Mouse (Mus musculus) MEL (cell line): ENCODE results near the gene Vrk2. TPM values are rescaled to one million over a fixed set of nuclear protein-coding genes. Genes with fewer than 3 reads are reported as not detected.

Experiments
- DNase-seq: peaks from one replicate; pipeline ENCODE4 v3.0.0; 2011; ENCODE audit warnings: low read depth, low spot score
- H3K27ac ChIP-seq: 2 replicates; pipeline ENCODE4 v1.5.1; 2012; ENCODE audit warnings: low read depth, mild to moderate bottlenecking, control low read depth, low read length, moderate library complexity; ENCODE audit not compliant: control insufficient read depth
- H3K27me3 ChIP-seq, 2 experiments: fragments of 150-350 bp in 1 of 2; sonication (generic) in 1 of 2; 2 replicates each; pipeline ENCODE4 v1.6.1; 2012; ENCODE audit warnings: low read length in 2 of 2, mild to moderate bottlenecking in 2 of 2, improper control_type of control experiment in 1 of 2, moderate library complexity in 1 of 2; ENCODE audit not compliant: insufficient read depth in 2 of 2, control insufficient read depth in 1 of 2
- H3K36me3 ChIP-seq, 2 experiments: 2 replicates each; pipeline ENCODE4 v1.6.1; 2012 to 2014; ENCODE audit warnings: low read length in 2 of 2, improper control_type of control experiment in 1 of 2, inconsistent platforms in 1 of 2, mild to moderate bottlenecking in 1 of 2; ENCODE audit not compliant: insufficient read depth in 2 of 2, control insufficient read depth in 1 of 2
- H3K4me1 ChIP-seq, 2 experiments: fragments of 150-350 bp in 1 of 2; sonication (generic) in 1 of 2; 2 replicates each; pipeline ENCODE4 v1.6.1; 2012; ENCODE audit warnings: low read length in 2 of 2, improper control_type of control experiment in 1 of 2, mild to moderate bottlenecking in 1 of 2; ENCODE audit not compliant: insufficient read depth in 2 of 2, control insufficient read depth in 1 of 2
- H3K4me3 ChIP-seq, 2 experiments: fragments of 150-350 bp in 1 of 2; sonication (generic) in 1 of 2; 2 replicates each; pipeline ENCODE4 v1.5.1; 2012; ENCODE audit warnings: low read depth in 2 of 2, low read length in 2 of 2, mild to moderate bottlenecking in 2 of 2, moderate library complexity in 2 of 2, control low read depth in 1 of 2, improper control_type of control experiment in 1 of 2; ENCODE audit not compliant: control insufficient read depth in 1 of 2, insufficient read depth in 1 of 2
- H3K79me2 ChIP-seq: 2 replicates; pipeline ENCODE4 v1.6.1; 2012; ENCODE audit warnings: mild to moderate bottlenecking, low read length, moderate library complexity; ENCODE audit not compliant: control insufficient read depth, poor library complexity, insufficient read depth
- H3K9ac ChIP-seq: 2 replicates; pipeline ENCODE4 v1.6.1; 2012; ENCODE audit warnings: low read depth, mild to moderate bottlenecking, control low read depth, low read length, moderate library complexity; ENCODE audit not compliant: control insufficient read depth, poor library complexity, severe bottlenecking
- H3K9me3 ChIP-seq: fragments of 150-350 bp; sonication (generic); replicated peaks from 2 replicates; pipeline ENCODE4 v1.6.1; 2012; ENCODE audit warnings: mild to moderate bottlenecking, low read length, improper control_type of control experiment, moderate library complexity; ENCODE audit not compliant: insufficient read depth
- BHLHE40 ChIP-seq: IDR thresholded peaks from 2 replicates; pipeline ENCODE4 v1.6.1; 2012; ENCODE audit warnings: low read depth, mild to moderate bottlenecking, inconsistent platforms, low read length, improper control_type of control experiment, borderline replicate concordance
- CHD1 ChIP-seq: IDR thresholded peaks from 2 replicates; pipeline ENCODE4 v1.6.1; 2012; ENCODE audit warnings: low read depth, mild to moderate bottlenecking, inconsistent platforms, low read length, improper control_type of control experiment
- CHD2 ChIP-seq: IDR thresholded peaks from 2 replicates; pipeline ENCODE4 v1.6.1; 2011; ENCODE audit warnings: low read length, improper control_type of control experiment
- CTCF ChIP-seq, 3 experiments: IDR thresholded peaks in 2 of 3; conservative IDR thresholded peaks in 1 of 3; 2 replicates each; pipeline ENCODE4 v1.5.1; 2011 to 2012; ENCODE audit warnings: low read length in 3 of 3, low read depth in 2 of 3, mild to moderate bottlenecking in 2 of 3, improper control_type of control experiment in 1 of 3, inconsistent platforms in 1 of 3, mixed read lengths in 1 of 3, moderate library complexity in 1 of 3; ENCODE audit not compliant: control insufficient read depth in 1 of 3, insufficient read depth in 1 of 3, poor library complexity in 1 of 3, severe bottlenecking in 1 of 3
- E2F4 ChIP-seq: IDR thresholded peaks from 2 replicates; pipeline ENCODE4 v1.6.1; 2011; ENCODE audit warnings: low read depth, low read length, improper control_type of control experiment, borderline replicate concordance
- ELF1 ChIP-seq: IDR thresholded peaks from 2 replicates; pipeline ENCODE4 v1.6.1; 2014; ENCODE audit warnings: low read depth, mild to moderate bottlenecking, inconsistent platforms, low read length, improper control_type of control experiment, moderate library complexity
- EP300 ChIP-seq, 2 experiments: IDR thresholded peaks; 2 replicates each; pipeline ENCODE4 v1.6.1; 2011; ENCODE audit warnings: improper control_type of control experiment in 2 of 2, low read length in 2 of 2, low read depth in 1 of 2, mild to moderate bottlenecking in 1 of 2
- ETS1 ChIP-seq: IDR thresholded peaks from 2 replicates; pipeline ENCODE4 v1.6.1; 2012; ENCODE audit warnings: low read depth, mild to moderate bottlenecking, inconsistent platforms, low read length, improper control_type of control experiment, moderate library complexity
- GABPA ChIP-seq: IDR thresholded peaks from 2 replicates; pipeline ENCODE4 v1.6.1; 2012; ENCODE audit warnings: low read depth, mild to moderate bottlenecking, inconsistent platforms, low read length, improper control_type of control experiment, moderate library complexity
- GATA1 ChIP-seq: IDR thresholded peaks from 2 replicates; pipeline ENCODE4 v1.6.1; 2011; ENCODE audit warnings: low read depth, low read length, improper control_type of control experiment
- HCFC1 ChIP-seq: IDR thresholded peaks from 2 replicates; pipeline ENCODE4 v1.6.1; 2012; ENCODE audit warnings: low read depth, mild to moderate bottlenecking, inconsistent platforms, low read length, improper control_type of control experiment, moderate library complexity
- JUND ChIP-seq: IDR thresholded peaks from 2 replicates; pipeline ENCODE4 v1.6.1; 2011; ENCODE audit warnings: low read depth, mild to moderate bottlenecking, improper control_type of control experiment, low read length
- KAT2A ChIP-seq: conservative IDR thresholded peaks from 2 replicates; pipeline ENCODE4 v1.6.1; 2012; ENCODE audit warnings: low read depth, low read length, improper control_type of control experiment, inconsistent platforms
- MAFK ChIP-seq: IDR thresholded peaks from 2 replicates; pipeline ENCODE4 v1.6.1; 2011; ENCODE audit warnings: low read depth, mild to moderate bottlenecking, low read length, improper control_type of control experiment, borderline replicate concordance
- MAX ChIP-seq: IDR thresholded peaks from 2 replicates; pipeline ENCODE4 v1.6.1; 2011; ENCODE audit warnings: low read length, improper control_type of control experiment
- MEF2A ChIP-seq: IDR thresholded peaks from 2 replicates; pipeline ENCODE4 v1.6.1; 2014; ENCODE audit warnings: low read depth, mild to moderate bottlenecking, inconsistent platforms, low read length, improper control_type of control experiment; ENCODE audit not compliant: poor library complexity, insufficient replicate concordance, severe bottlenecking; ENCODE audit errors: extremely low read depth
- MXI1 ChIP-seq: IDR thresholded peaks from 2 replicates; pipeline ENCODE4 v1.6.1; 2011; ENCODE audit warnings: mild to moderate bottlenecking, low read depth, low read length, improper control_type of control experiment
- MYB ChIP-seq: IDR thresholded peaks from 2 replicates; pipeline ENCODE4 v1.6.1; 2011; ENCODE audit warnings: mild to moderate bottlenecking, low read depth, low read length, improper control_type of control experiment
- MYC ChIP-seq: IDR thresholded peaks from 2 replicates; pipeline ENCODE4 v1.6.1; 2011; ENCODE audit warnings: low read depth, mild to moderate bottlenecking, low read length, improper control_type of control experiment, moderate library complexity
- NELFE ChIP-seq: IDR thresholded peaks from 2 replicates; pipeline ENCODE4 v1.6.1; 2011; ENCODE audit warnings: low read depth, low read length, improper control_type of control experiment
- NRF1 ChIP-seq: IDR thresholded peaks from 2 replicates; pipeline ENCODE4 v1.6.1; 2014; ENCODE audit warnings: low read depth, mild to moderate bottlenecking, inconsistent platforms, low read length, improper control_type of control experiment, moderate library complexity; ENCODE audit not compliant: poor library complexity, insufficient read depth, severe bottlenecking
- POLR2A ChIP-seq, 2 experiments: IDR thresholded peaks; 2 replicates each; pipeline ENCODE4 v1.6.1; 2011 to 2012; ENCODE audit warnings: low read length in 2 of 2, mild to moderate bottlenecking in 2 of 2, control low read depth in 1 of 2, improper control_type of control experiment in 1 of 2, low read depth in 1 of 2, moderate library complexity in 1 of 2; ENCODE audit not compliant: control insufficient read depth in 1 of 2, insufficient read depth in 1 of 2, poor library complexity in 1 of 2
- POLR2AphosphoS5 ChIP-seq: IDR thresholded peaks from 2 replicates; pipeline ENCODE4 v1.6.1; 2012; ENCODE audit warnings: low read depth, borderline replicate concordance, mild to moderate bottlenecking, inconsistent platforms, low read length, moderate library complexity, mixed read lengths
- RAD21 ChIP-seq: IDR thresholded peaks from 2 replicates; pipeline ENCODE4 v1.6.1; 2011; ENCODE audit warnings: mild to moderate bottlenecking, low read depth, low read length, improper control_type of control experiment
- RCOR1 ChIP-seq: IDR thresholded peaks from 2 replicates; pipeline ENCODE4 v1.6.1; 2012; ENCODE audit warnings: low read depth, mild to moderate bottlenecking, inconsistent platforms, low read length, improper control_type of control experiment
- SIN3A ChIP-seq: IDR thresholded peaks from 2 replicates; pipeline ENCODE4 v1.6.1; 2012; ENCODE audit warnings: low read length, improper control_type of control experiment, inconsistent platforms
- SMC3 ChIP-seq: IDR thresholded peaks from 2 replicates; pipeline ENCODE4 v1.6.1; 2011; ENCODE audit warnings: low read depth, low read length, improper control_type of control experiment
- TAL1 ChIP-seq: IDR thresholded peaks from 2 replicates; pipeline ENCODE4 v1.6.1; 2012; ENCODE audit warnings: mild to moderate bottlenecking, inconsistent platforms, low read length, moderate library complexity, mixed read lengths
- TBP ChIP-seq: IDR thresholded peaks from 2 replicates; pipeline ENCODE4 v1.8.0; 2011; ENCODE audit warnings: low read depth, low read length, improper control_type of control experiment
- TCF12 ChIP-seq: IDR thresholded peaks from 2 replicates; pipeline ENCODE4 v1.6.1; 2014; ENCODE audit warnings: low read depth, mild to moderate bottlenecking, inconsistent platforms, low read length, improper control_type of control experiment, moderate library complexity
- UBTF ChIP-seq: IDR thresholded peaks from 2 replicates; pipeline ENCODE4 v1.6.1; 2012; ENCODE audit warnings: low read depth, mild to moderate bottlenecking, inconsistent platforms, low read length, improper control_type of control experiment, moderate library complexity, borderline replicate concordance; ENCODE audit not compliant: insufficient read depth
- USF1 ChIP-seq: IDR thresholded peaks from 2 replicates; pipeline ENCODE4 v1.6.1; 2014; ENCODE audit warnings: low read depth, mild to moderate bottlenecking, inconsistent platforms, low read length, improper control_type of control experiment, moderate library complexity
- USF2 ChIP-seq, 2 experiments: IDR thresholded peaks; 2 replicates each; pipeline ENCODE4 v1.6.1; 2011 to 2012; ENCODE audit warnings: improper control_type of control experiment in 2 of 2, low read length in 2 of 2, borderline replicate concordance in 1 of 2, inconsistent platforms in 1 of 2, low read depth in 1 of 2, mild to moderate bottlenecking in 1 of 2; ENCODE audit not compliant: insufficient read depth in 1 of 2
- ZC3H11A ChIP-seq: IDR thresholded peaks from 2 replicates; pipeline ENCODE4 v1.6.1; 2012; ENCODE audit warnings: low read depth, mild to moderate bottlenecking, inconsistent platforms, low read length, improper control_type of control experiment
- ZKSCAN1 ChIP-seq: IDR thresholded peaks from 2 replicates; pipeline ENCODE4 v1.6.1; 2012; ENCODE audit warnings: low read depth, mild to moderate bottlenecking, inconsistent platforms, low read length, improper control_type of control experiment, moderate library complexity
- ZMIZ1 ChIP-seq: IDR thresholded peaks from 2 replicates; pipeline ENCODE4 v1.6.1; 2012; ENCODE audit warnings: low read depth, mild to moderate bottlenecking, inconsistent platforms, low read length, improper control_type of control experiment, moderate library complexity
- ZNF384 ChIP-seq: IDR thresholded peaks from 2 replicates; pipeline ENCODE4 v1.6.1; 2012; ENCODE audit warnings: low read depth, mild to moderate bottlenecking, inconsistent platforms, low read length, improper control_type of control experiment
- polyA plus RNA-seq, 2 experiments: library from polyadenylated mRNA; stranded (reverse) in 1 of 2; unstranded in 1 of 2; fragments of >175 nt in 1 of 2; fragments of >200 nt in 1 of 2; gene quantifications; 2 replicates each; pipeline versions ENCODE4 v1.2.1 to v1.2.4; 2012; ENCODE audit warnings: low replicate concordance in 2 of 2, low read depth in 1 of 2; ENCODE audit not compliant: insufficient read length in 2 of 2, insufficient read depth in 1 of 2, missing spikeins in 1 of 2
- total RNA-seq: library from RNA; depleted of rRNA; stranded (reverse); fragments of 300-350 nt; gene quantifications from 2 replicates; pipeline ENCODE4 v1.2.3, GENCODE M21; 2012

The Vrk2 gene
- total and polyA plus RNA-seq, 3 experiments: 19.6 to 20.6 TPM; not detected in 1

GRCm38 (mm10) chr11:26533828-26534119 is 60.0 kb downstream of the Vrk2 start:
- Histone ChIP-seq H3K9me3 (no peaks in the 10 kb centered on the region), H3K79me2 (no peaks in the 10 kb centered on the region), H3K4me1 (peaks cover 16 to 26% of the 10 kb centered on the region in 2 experiments), H3K36me3 (peaks cover 2 to 33% of the 10 kb centered on the region in 2 experiments; a peak in 3 of 4 replicates), H3K9ac (no peak overlapping the region), H3K27ac (peak overlapping the region; percentile 75), H3K27me3 (no peaks in the 10 kb centered on the region), H3K4me3 (peak overlapping the region in 1 of 2 experiments; percentile 7; a peak in 1 of 4 replicates)
- DNase-seq: peak; percentile 87
- TF ChIP-seq MAX (peak; percentile 57; the same call in 1 of the 2 replicates), MEF2A (no peak), TAL1 (peak; percentile 83), MYB (peak; percentile 63; the same call in 1 of the 2 replicates), RAD21 (no peak; the same call in 1 of the 2 replicates), SMC3 (no peak), NRF1 (no peak), USF2 (IDR thresholded peaks at IDR 0.05; ENCODE audit: borderline replicate concordance in 1 of 2, insufficient read depth in 1 of 2, low read depth in 1 of 2, low read length in 2 of 2) (no peak), ZNF384 (no peak), E2F4 (no peak), EP300 (IDR thresholded peaks at IDR 0.05; ENCODE audit: low read depth in 1 of 2, low read length in 2 of 2) (peak; percentile 94 to 96), KAT2A (0 out of 2 replicates have a peak, but pooled peaks have one; percentile 42), SIN3A (peak; percentile 76), ELF1 (peak; percentile 81), GATA1 (peak; percentile 98), ZKSCAN1 (no peak), ZMIZ1 (no peak), NELFE (no peak), CHD2 (peak; percentile 10; the same call in 1 of the 2 replicates), CTCF (IDR thresholded peaks at IDR 0.05 in 2 of 3, conservative IDR thresholded peaks at IDR 0.05 in 1 of 3; ENCODE audit: control insufficient read depth in 1 of 3, insufficient read depth in 1 of 3, low read depth in 2 of 3, low read length in 3 of 3, poor library complexity in 1 of 3, severe bottlenecking in 1 of 3) (no peak), POLR2A (IDR thresholded peaks at IDR 0.05; ENCODE audit: control insufficient read depth in 1 of 2, insufficient read depth in 1 of 2, low read depth in 1 of 2, low read length in 2 of 2, poor library complexity in 1 of 2) (no peak), RCOR1 (peak; percentile 91), MYC (peak; percentile 84; the same call in 1 of the 2 replicates), POLR2AphosphoS5 (no peak), MXI1 (peak; percentile 62; the same call in 1 of the 2 replicates), GABPA (no peak), ZC3H11A (peak; percentile 20; the same call in 1 of the 2 replicates), MAFK (0 out of 2 replicates have a peak, but pooled peaks have one; percentile 32), ETS1 (peak; percentile 94), HCFC1 (no peak), CHD1 (0 out of 2 replicates have a peak, but pooled peaks have one; percentile 30), UBTF (no peak), BHLHE40 (peak; percentile 68), USF1 (no peak), JUND (no peak), TCF12 (peak; percentile 96), TBP (no peak)
